Mouse (Mus musculus): Measurements from ENCODE around the gene Uroc1. TPM values are rescaled to one million over a fixed set of nuclear protein-coding genes. Genes with fewer than 3 reads are reported as not detected.

The Uroc1 gene
- polyA plus RNA-seq, 1 experiment from 2014 or later = 23.2 TPM

DNA sequence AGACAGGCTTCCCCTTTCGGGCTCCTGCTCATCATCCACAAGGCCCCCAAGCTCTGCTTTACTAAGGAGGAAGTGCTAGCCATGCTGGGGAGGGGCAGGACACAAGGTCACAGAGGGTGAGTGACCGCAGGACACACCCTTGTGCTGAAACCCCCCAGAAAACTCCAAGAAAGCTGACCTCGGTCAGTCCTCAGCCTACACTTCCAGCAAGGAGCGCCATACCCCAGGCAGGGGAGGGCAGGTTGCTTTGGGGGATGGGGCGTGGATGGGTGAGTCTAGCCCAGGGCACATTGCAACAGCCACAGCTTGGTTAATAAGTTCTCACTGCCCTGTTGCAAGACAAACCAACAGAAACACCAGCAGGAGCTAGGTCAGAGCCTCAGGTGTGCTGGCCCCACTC, 12.7 kb upstream of the Uroc1 start:
- Histone ChIP-seq H3K36me3 (replicated peaks) (no peaks in the 10 kb centered on the region; the same call in 1 of the 2 replicates), H3K9me3 (replicated peaks) (no peaks in the 10 kb centered on the region), H3K4me3 (replicated peaks) (no peak overlapping the region), H3K4me1 (replicated peaks) (peaks cover 16% of the 10 kb centered on the region), H3K9ac (no peak overlapping the region), H3K27ac (replicated peaks) (peak overlapping the region; percentile 79), H3K27me3 (no peaks in the 10 kb centered on the region), H3K4me2 (peak overlapping the region; percentile 25)
- WGBS (ENCODE audit: insufficient replicate concordance) = 47% methylated on average over 5 of the region's 5 CpGs
- peak; percentile 66 for ATAC-seq (ENCODE audit: insufficient read depth)

DNA sequence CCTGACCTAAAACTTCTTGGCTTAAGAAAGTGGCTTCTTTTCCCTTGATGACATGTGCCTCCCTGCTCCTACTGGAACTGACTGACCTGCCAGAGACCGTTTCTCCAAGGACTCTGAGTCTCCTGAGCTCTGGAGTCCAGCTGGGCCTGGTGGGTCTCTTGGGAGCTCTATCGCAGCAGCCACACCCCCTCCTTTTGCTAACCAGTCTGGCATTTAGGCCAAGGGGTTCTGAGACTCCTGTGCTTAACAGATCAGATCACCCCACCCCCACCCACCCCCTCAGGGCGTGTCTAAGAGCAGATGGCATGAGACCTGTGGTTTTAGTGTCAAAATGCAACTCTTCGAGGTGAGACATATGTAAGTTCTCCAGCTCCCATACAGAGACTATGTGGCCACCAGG, 11.3 kb upstream of the Uroc1 start:
- no peak for ATAC-seq (ENCODE audit: insufficient read depth)
- peaks cover 16% of the 10 kb centered on the region for H3K4me1 ChIP-seq (replicated peaks)
- H3K36me3 ChIP-seq (replicated peaks) = no peaks in the 10 kb centered on the region
- no peak overlapping the region for H3K9ac ChIP-seq
- no peaks in the 10 kb centered on the region for H3K27me3 ChIP-seq
- whole genome bisulfite sequencing (ENCODE audit: insufficient replicate concordance) = 19% methylated on average over 4 of the region's 4 CpGs
- peak overlapping the region; percentile 79; the same call in 1 of the 2 replicates for H3K27ac ChIP-seq (replicated peaks)
- H3K4me3 ChIP-seq (replicated peaks) = no peak overlapping the region
- H3K4me2 ChIP-seq = no peak overlapping the region
- H3K9me3 ChIP-seq (replicated peaks) = no peaks in the 10 kb centered on the region

DNA sequence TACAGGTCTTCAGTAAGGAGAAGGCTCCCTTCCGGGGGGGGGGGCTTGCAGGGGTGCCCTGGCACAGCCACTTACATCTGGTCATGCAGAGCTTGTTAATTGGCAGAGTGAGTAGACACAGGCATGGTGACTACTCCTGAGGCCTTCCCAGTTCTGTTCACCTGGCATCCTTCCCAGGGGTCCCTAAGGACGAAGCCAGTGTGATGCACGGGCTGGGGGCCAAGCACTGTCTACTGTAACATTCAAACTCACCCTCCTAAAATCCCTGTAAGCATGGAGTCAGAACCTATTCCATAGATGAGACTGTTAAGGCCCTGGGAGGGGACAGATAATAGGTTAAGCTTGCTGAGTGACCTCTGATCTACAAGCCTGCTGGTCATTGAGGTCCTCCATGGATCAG, 9.1 kb upstream of the Uroc1 start:
- Histone ChIP-seq H3K4me2 (peak overlapping the region; percentile 51), H3K4me3 (replicated peaks) (no peak overlapping the region; the same call in none of the 2 replicates), H3K9me3 (replicated peaks) (no peaks in the 10 kb centered on the region), H3K27me3 (no peaks in the 10 kb centered on the region), H3K27ac (replicated peaks) (no peak overlapping the region), H3K36me3 (replicated peaks) (no peaks in the 10 kb centered on the region), H3K4me1 (replicated peaks) (peaks cover 14% of the 10 kb centered on the region), H3K9ac (no peak overlapping the region)
- ATAC-seq (ENCODE audit: insufficient read depth) = no peak
- WGBS (ENCODE audit: insufficient replicate concordance) = 54% methylated on average over 3 of the region's 3 CpGs

DNA sequence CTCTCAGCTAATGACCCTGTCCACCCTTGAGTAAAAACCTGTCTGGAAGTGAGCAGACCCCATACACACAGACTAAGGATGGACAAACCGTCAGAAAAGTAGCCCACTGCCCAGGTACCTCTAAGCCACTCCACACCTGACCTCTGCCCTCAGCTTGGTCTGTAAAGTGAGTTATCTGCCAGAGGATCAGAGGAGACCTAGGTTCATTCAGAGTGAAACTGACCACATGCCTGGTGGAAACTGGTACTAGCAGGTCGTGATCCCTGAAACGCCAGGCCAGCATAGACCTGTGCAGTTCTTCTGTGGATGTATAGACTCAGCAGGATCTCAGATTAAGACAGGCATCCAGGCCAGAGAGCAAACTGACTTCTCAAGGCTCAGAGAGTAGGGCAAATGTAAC, 8.6 kb upstream of the Uroc1 start:
- peak overlapping the region; percentile 51 for H3K4me2 ChIP-seq
- no peaks in the 10 kb centered on the region for H3K9me3 ChIP-seq (replicated peaks)
- peak overlapping the region; percentile 60; the same call in 1 of the 2 replicates for H3K27ac ChIP-seq (replicated peaks)
- H3K27me3 ChIP-seq = no peaks in the 10 kb centered on the region
- H3K4me1 ChIP-seq (replicated peaks) = peaks cover 11% of the 10 kb centered on the region
- ATAC-seq (ENCODE audit: insufficient read depth) = peak; percentile 40
- peak overlapping the region; percentile 47 for H3K4me3 ChIP-seq (replicated peaks)
- H3K36me3 ChIP-seq (replicated peaks) = no peaks in the 10 kb centered on the region
- 37% methylated on average over 3 of the region's 3 CpGs for WGBS (ENCODE audit: insufficient replicate concordance)
- H3K9ac ChIP-seq = 0 out of 2 replicates have a peak overlapping the region, but pooled peaks have one; percentile 21

DNA sequence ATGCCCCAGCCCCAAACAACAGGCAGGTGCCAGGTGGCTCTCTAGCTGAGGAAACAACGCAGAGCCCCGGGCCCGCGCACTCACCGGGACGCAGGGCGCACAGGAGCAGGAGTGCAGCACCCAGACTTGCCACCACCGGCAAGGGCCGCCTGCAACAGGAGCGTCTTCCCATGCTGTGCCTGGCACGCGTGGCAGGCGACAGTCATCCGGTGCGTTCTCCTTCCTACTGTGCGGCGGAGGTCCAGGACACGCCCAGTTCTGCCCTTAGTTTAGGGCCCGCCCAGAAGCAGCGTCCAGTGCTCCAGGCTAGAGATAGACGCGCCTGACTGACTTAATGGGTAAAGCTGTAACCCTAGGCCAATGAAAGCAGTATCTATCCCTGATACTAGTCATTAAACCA, 8.1 kb upstream of the Uroc1 start, which contains the start of gene Chst13:
Gene Chst13, minus strand, starts transcription at position 195 of the 400 bp plus-strand sequence.
- no peaks in the 10 kb centered on the region for H3K9me3 ChIP-seq (replicated peaks)
- WGBS (ENCODE audit: insufficient replicate concordance) = 8% methylated on average over 22 of the region's 22 CpGs
- H3K4me2 ChIP-seq = peak within 1 kb of the TSS; percentile 51
- peaks cover 8% of the 10 kb centered on the region for H3K4me1 ChIP-seq (replicated peaks)
- no peaks in the 10 kb centered on the region for H3K27me3 ChIP-seq
- H3K27ac ChIP-seq (replicated peaks) = peak within 1 kb of the TSS; percentile 60; the same call in 1 of the 2 replicates
- peak; percentile 48; the same call in 1 of the 2 replicates for ATAC-seq (ENCODE audit: insufficient read depth)
- peak within 1 kb of the TSS; percentile 47 for H3K4me3 ChIP-seq (replicated peaks)
- 0 out of 2 replicates have a peak within 1 kb of the TSS, but pooled peaks have one; percentile 21 for H3K9ac ChIP-seq
- no peaks in the 10 kb centered on the region for H3K36me3 ChIP-seq (replicated peaks)

DNA sequence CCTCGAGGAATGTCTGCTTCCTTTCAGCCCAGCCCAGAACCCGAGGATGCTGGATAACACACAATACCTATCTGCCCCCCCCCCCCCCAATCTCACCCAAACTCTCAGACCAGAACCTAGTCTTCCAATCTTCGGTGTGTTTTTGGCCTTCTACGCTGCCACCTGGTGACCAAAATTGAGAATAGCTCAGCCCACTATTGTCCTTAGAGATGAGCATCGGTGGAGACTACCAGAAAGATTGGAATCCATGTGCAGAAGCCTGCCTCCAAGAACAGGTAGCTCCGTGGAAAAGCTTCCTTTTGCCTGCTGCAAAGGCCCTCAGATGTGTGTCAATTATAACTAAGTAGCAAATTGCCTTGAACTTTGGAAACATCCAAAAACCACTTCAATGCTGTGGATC, 5.4 kb upstream of the Uroc1 start:
- Histone ChIP-seq H3K4me2 (no peak overlapping the region), H3K4me1 (replicated peaks) (no peaks in the 10 kb centered on the region), H3K9me3 (replicated peaks) (no peaks in the 10 kb centered on the region), H3K27me3 (no peaks in the 10 kb centered on the region), H3K4me3 (replicated peaks) (no peak overlapping the region), H3K9ac (no peak overlapping the region), H3K27ac (replicated peaks) (no peak overlapping the region), H3K36me3 (replicated peaks) (no peaks in the 10 kb centered on the region)
- ATAC-seq (ENCODE audit: insufficient read depth) = no peak
- WGBS (ENCODE audit: insufficient replicate concordance) = 14% methylated on average over 6 of the region's 6 CpGs

DNA sequence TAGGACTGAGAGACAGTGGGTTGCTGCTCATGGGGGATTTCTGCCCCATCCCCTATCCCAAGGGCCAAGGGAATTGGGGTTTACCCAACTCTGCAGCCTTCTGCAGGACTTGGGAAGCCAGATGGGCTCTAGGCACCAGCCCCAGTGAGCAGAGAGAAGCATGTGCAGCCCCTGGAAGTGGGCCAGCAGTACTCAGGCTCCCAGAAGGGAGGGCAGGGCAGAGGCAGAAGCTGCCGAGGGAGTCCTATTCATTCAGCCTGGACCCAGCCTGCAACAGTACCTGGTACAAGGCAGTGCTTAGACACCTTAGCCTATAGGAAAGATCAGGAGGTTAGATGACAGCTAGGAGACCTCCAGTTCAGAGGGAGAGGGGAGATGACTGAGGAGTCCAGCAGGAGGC, 3.1 kb upstream of the Uroc1 start:
- no peak overlapping the region for H3K9ac ChIP-seq
- no peaks in the 10 kb centered on the region for H3K9me3 ChIP-seq (replicated peaks)
- H3K36me3 ChIP-seq (replicated peaks) = no peaks in the 10 kb centered on the region
- no peak overlapping the region for H3K4me3 ChIP-seq (replicated peaks)
- no peak overlapping the region for H3K4me2 ChIP-seq
- no peaks in the 10 kb centered on the region for H3K27me3 ChIP-seq
- H3K4me1 ChIP-seq (replicated peaks) = no peaks in the 10 kb centered on the region
- no peak overlapping the region for H3K27ac ChIP-seq (replicated peaks)
- no peak for ATAC-seq (ENCODE audit: insufficient read depth)
- 20% methylated on average over 1 of the region's 1 CpGs for WGBS (ENCODE audit: insufficient replicate concordance)

DNA sequence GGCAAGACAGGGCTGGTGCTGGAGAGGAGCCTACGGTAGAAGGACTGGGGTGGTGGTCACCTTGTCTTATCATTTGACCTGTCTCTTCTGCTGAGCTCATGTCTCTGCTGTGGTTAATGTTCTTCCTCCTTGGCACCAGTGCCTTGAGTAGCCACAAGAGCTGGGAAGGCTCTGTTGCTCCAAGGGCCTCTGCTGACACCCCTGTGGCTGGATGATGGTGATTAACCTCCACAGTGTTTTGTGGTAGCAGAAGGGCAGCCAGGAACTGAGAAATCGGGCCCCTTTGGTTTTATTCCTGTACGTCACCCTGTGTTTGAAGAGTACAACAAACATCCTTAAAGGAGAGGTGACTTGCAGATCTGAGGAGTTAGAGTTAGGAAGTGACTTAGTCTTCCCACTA, 1.2 kb downstream of the Uroc1 start:
- 42% methylated on average over 3 of the region's 3 CpGs for WGBS (ENCODE audit: insufficient replicate concordance)
- Histone ChIP-seq H3K9me3 (replicated peaks) (no peaks in the 10 kb centered on the region), H3K27ac (replicated peaks) (0 out of 2 replicates have a peak overlapping the region, but pooled peaks have one; percentile 68), H3K4me1 (replicated peaks) (no peaks in the 10 kb centered on the region; the same call in 1 of the 2 replicates), H3K27me3 (no peaks in the 10 kb centered on the region), H3K36me3 (replicated peaks) (no peaks in the 10 kb centered on the region; the same call in 1 of the 2 replicates), H3K4me3 (replicated peaks) (peak overlapping the region; percentile 43), H3K9ac (no peak overlapping the region), H3K4me2 (peak overlapping the region; percentile 48)
- no peak for ATAC-seq (ENCODE audit: insufficient read depth)

DNA sequence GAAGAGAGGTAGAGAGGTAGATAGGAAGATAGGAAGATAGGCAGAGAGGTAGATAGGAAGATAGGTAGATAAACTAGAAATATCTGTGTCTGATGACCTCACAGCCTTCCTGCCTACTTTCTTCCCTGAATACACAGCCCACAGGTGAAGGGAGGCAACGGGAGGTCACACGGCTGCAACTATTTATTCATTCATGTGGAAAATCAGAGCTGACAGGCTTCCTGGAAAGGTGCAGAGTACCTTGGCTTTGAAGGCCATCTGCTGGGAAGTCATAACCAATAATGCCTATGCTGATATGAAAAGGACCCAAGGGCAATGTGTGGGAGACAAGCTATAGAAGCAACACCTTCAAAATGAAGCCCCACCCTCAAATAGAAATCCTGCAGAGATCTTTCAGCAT, 9.3 kb downstream of the Uroc1 start:
- WGBS (ENCODE audit: insufficient replicate concordance) = 55% methylated on average over 2 of the region's 2 CpGs
- H3K4me3 ChIP-seq (replicated peaks) = no peak overlapping the region
- H3K4me2 ChIP-seq = no peak overlapping the region
- H3K27ac ChIP-seq (replicated peaks) = no peak overlapping the region
- no peaks in the 10 kb centered on the region; the same call in none of the 2 replicates for H3K36me3 ChIP-seq (replicated peaks)
- no peak overlapping the region for H3K9ac ChIP-seq
- H3K4me1 ChIP-seq (replicated peaks) = no peaks in the 10 kb centered on the region
- H3K27me3 ChIP-seq = no peaks in the 10 kb centered on the region
- no peak for ATAC-seq (ENCODE audit: insufficient read depth)
- H3K9me3 ChIP-seq (replicated peaks) = no peaks in the 10 kb centered on the region

DNA sequence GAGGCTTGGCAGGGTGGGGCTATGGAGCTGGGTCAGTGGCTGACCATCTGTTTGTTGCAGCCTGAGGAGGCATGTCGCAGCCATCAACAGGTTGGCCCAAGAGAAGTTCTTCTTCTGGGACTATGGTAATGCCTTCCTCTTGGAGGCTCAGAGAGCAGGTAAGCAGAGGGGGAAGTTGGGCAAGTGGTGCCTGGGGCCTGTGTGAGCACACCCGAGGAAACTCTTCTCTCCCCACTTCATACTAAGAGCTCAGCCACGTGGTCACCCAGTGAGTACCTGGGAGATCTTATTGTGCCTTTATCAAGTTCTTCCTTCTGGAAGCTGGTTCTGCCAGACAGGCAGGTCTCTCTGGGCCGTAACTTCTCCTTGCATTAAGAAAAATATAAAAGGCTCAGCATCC, 14.1 kb downstream of the Uroc1 start:
- ATAC-seq (ENCODE audit: insufficient read depth) = no peak
- Histone ChIP-seq H3K36me3 (replicated peaks) (no peaks in the 10 kb centered on the region; the same call in 1 of the 2 replicates), H3K27me3 (no peaks in the 10 kb centered on the region), H3K9me3 (replicated peaks) (no peaks in the 10 kb centered on the region), H3K4me3 (replicated peaks) (no peak overlapping the region), H3K4me1 (replicated peaks) (no peaks in the 10 kb centered on the region), H3K9ac (no peak overlapping the region), H3K27ac (replicated peaks) (no peak overlapping the region), H3K4me2 (no peak overlapping the region)
- WGBS (ENCODE audit: insufficient replicate concordance) = 53% methylated on average over 4 of the region's 4 CpGs

DNA sequence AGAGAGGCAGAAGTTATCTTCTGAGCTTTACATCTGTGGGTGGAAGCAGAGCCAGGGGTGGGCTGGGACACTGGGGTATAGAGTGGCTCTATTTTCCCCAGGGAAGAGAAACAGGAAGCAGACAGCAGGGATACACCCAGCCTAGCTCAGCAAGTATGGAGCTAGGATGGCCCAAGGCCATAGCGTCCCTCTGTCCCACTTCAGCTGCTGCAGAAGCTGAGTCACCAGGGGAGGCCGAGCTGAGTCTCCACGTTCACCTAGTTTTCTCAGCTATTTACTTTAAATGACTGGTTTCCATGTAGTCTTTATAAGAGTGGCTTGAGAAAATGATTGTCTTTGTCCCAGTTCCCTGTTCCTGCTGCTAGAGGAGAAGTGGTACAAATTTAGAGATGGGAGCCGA, 15.4 kb downstream of the Uroc1 start:
- no peak overlapping the region for H3K4me3 ChIP-seq (replicated peaks)
- H3K27me3 ChIP-seq = no peaks in the 10 kb centered on the region
- no peak overlapping the region for H3K27ac ChIP-seq (replicated peaks)
- no peak for ATAC-seq (ENCODE audit: insufficient read depth)
- WGBS (ENCODE audit: insufficient replicate concordance) = 59% methylated on average over 4 of the region's 4 CpGs
- H3K9me3 ChIP-seq (replicated peaks) = no peaks in the 10 kb centered on the region
- no peaks in the 10 kb centered on the region for H3K4me1 ChIP-seq (replicated peaks)
- H3K9ac ChIP-seq = no peak overlapping the region
- no peak overlapping the region for H3K4me2 ChIP-seq
- H3K36me3 ChIP-seq (replicated peaks) = no peaks in the 10 kb centered on the region; the same call in 1 of the 2 replicates

DNA sequence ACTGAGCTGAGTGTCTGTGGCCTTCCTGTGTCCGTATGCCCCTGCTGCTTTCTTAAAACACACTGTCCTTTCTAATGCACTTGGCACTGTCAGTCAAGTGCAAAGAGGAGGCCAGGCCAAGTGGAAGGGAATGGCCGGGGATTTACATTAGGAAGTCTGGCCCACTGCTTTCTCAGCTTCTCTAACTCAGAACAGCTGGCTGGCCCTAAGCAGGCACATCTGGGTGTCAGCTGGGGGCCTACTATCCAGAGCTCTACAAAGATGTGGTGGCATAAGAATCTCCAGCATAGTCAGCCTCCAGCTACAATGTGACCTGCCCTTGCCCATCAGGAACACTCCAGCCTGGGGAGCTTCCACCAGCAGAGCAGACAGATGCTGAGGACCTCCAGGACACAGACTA, 16.9 kb downstream of the Uroc1 start:
- no peaks in the 10 kb centered on the region for H3K9me3 ChIP-seq (replicated peaks)
- no peaks in the 10 kb centered on the region for H3K27me3 ChIP-seq
- no peaks in the 10 kb centered on the region; the same call in 1 of the 2 replicates for H3K36me3 ChIP-seq (replicated peaks)
- 47% methylated on average over 2 of the region's 2 CpGs for WGBS (ENCODE audit: insufficient replicate concordance)
- no peak for ATAC-seq (ENCODE audit: insufficient read depth)
- no peak overlapping the region for H3K9ac ChIP-seq
- no peak overlapping the region for H3K4me3 ChIP-seq (replicated peaks)
- no peaks in the 10 kb centered on the region for H3K4me1 ChIP-seq (replicated peaks)
- H3K4me2 ChIP-seq = no peak overlapping the region
- H3K27ac ChIP-seq (replicated peaks) = no peak overlapping the region
